Mouse (Mus musculus): ENCODE results near the gene Ache. TPM values are rescaled to one million over a fixed set of nuclear protein-coding genes. Genes with fewer than 3 reads are reported as not detected.
A peak's percentile ranks its signal among the peaks of the same experiment; 100 is the strongest.

The Ache gene
- total and polyA plus RNA-seq, 3 experiments, result 7.4 to 168 (median 46.4) TPM

DNA sequence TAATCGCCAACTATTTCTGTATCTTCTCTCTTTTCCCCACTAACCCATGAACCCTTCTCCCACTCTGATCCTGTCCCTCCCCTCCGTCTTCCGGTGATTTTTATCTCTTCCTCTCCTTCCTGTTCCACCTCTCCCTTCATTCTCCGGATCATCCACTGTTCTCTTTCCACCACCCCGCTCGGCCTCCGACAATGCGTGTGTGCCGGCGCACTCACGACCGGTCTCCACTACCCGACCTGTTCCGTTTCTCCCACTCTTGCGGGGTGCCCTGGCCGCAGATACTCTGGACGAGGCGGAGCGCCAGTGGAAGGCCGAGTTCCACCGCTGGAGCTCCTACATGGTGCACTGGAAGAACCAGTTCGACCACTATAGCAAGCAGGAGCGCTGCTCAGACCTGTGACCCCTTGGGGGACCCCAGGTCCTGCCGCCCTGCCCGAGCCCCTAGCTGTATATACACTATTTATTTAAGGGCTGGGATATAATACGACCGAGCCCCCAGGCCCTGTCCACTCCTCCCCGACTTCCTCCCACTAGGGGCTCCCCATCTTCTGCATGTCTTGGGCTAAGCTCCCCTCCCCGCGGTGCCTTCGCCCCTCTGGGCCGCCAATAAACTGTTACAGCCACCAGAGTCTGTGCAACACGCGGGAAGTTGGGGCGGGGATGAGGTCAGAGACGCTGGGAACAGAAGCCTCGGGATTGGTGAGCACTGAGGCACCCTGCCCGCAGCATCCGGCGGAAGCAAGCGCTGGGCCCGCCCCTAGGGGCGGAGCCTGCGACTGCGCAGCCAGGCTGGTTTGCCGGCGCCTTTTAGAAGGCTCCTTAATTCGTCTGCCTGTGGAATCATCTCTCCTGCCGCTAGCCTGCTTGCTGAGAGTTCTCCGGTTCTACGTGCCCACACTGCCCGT, 6.8 kb downstream of the Ache start, which contains the start of gene Ufsp1:
TSS of gene Ufsp1 (plus strand) at position 791 of the 905 bp plus-strand sequence.
- H3K4me1 ChIP-seq (ENCODE audit: insufficient read depth, low read depth, low read length), result peaks cover 93% of the 10 kb centered on the region
- peak; percentile 73 for ATAC-seq (ENCODE audit: extremely low read depth, insufficient number of reproducible peaks, low FRiP score, poor library complexity, severe bottlenecking)
- peak; percentile 95 for DNase-seq (ENCODE audit: low spot score)

DNA sequence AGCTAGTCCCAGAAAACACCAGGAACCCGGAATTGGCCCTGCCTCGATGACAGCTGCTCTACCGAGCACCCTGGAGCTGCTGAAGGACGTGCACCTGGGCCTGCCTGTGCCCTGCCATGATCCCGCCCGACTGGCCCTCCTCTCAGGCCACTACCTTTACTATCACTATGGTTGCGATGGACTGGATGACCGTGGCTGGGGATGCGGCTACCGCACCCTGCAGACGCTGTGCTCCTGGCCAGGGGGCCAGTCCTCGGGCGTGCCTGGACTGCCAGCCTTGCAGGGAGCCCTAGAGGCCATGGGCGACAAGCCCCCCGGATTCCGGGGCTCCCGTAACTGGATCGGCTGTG, 7.4 kb downstream of the Ache start:
- TF ChIP-seq POLR2AphosphoS5 (IDR thresholded peaks at IDR 0.05; ENCODE audit: insufficient replicate concordance, low read depth, low read length) (peak; percentile 18; the same call in 1 of the 2 replicates), GATA1 (IDR thresholded peaks at IDR 0.05; ENCODE audit: borderline replicate concordance, low read length) (no peak), TAL1 (conservative IDR thresholded peaks at IDR 0.05; ENCODE audit: low read depth, low read length) (no peak)
- peaks cover 91% of the 10 kb centered on the region for H3K4me1 ChIP-seq (ENCODE audit: insufficient read depth, low read depth, low read length)

More for the DNA sequence above, 6.8 kb downstream of the Ache start, which contains the start of gene Ufsp1:
- TF ChIP-seq POLR2AphosphoS5 (IDR thresholded peaks at IDR 0.05; ENCODE audit: insufficient replicate concordance, low read depth, low read length), result peak; percentile 27; the same call in 1 of the 2 replicates
- no peak for TF ChIP-seq GATA1 (IDR thresholded peaks at IDR 0.05; ENCODE audit: borderline replicate concordance, low read length)
- H3K9me3 ChIP-seq (replicated peaks), result no peaks in the 10 kb centered on the region
- peaks cover 63% of the 10 kb centered on the region for H3K36me3 ChIP-seq (replicated peaks)
- peak within 1 kb of the TSS; percentile 82 for H3K4me3 ChIP-seq (ENCODE audit: low read depth, low read length)
- H3K27me3 ChIP-seq (ENCODE audit: insufficient read depth, low read length), result no peaks in the 10 kb centered on the region

DNA sequence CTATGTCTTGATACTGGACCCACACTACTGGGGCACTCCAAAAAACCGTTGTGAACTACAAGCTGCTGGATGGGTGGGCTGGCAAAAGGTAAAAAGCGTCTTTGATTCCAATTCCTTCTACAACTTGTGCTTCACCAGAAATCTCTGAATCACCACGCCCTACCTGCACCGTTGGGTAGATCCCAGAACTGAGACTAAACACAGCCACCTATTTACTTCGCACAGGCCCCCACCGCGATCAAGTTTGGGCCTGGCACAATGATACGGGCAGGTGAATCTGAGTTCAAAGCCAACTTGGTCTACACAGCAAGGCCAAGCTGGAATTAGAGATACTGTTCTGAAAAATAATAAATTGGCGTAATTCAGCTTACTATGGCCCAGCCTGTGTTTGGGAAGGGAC, 8.0 kb downstream of the Ache start:
- Histone ChIP-seq H3K36me3 (replicated peaks) (peaks cover 75% of the 10 kb centered on the region), H3K27me3 (ENCODE audit: insufficient read depth, low read length) (no peaks in the 10 kb centered on the region), H3K4me1 (ENCODE audit: insufficient read depth, low read depth, low read length) (peaks cover 91% of the 10 kb centered on the region), H3K9me3 (replicated peaks) (no peaks in the 10 kb centered on the region), H3K4me3 (ENCODE audit: low read depth, low read length) (peak overlapping the region; percentile 82)
- no peak for ATAC-seq (ENCODE audit: extremely low read depth, insufficient number of reproducible peaks, low FRiP score, poor library complexity, severe bottlenecking)
- no peak for DNase-seq (ENCODE audit: low spot score)
- TF ChIP-seq GATA2 (IDR thresholded peaks at IDR 0.05; ENCODE audit: borderline replicate concordance, low read depth, low read length), result no peak
- TF ChIP-seq POLR2AphosphoS5 (IDR thresholded peaks at IDR 0.05; ENCODE audit: insufficient replicate concordance, low read depth, low read length), result no peak; the same call in 1 of the 2 replicates
- TF ChIP-seq CTCF (IDR thresholded peaks at IDR 0.05; ENCODE audit: low read depth, low read length), result no peak
- no peak for TF ChIP-seq TAL1 (conservative IDR thresholded peaks at IDR 0.05; ENCODE audit: low read depth, low read length)
- no peak for TF ChIP-seq GATA1 (IDR thresholded peaks at IDR 0.05; ENCODE audit: borderline replicate concordance, low read length)

More for the DNA sequence above, 7.4 kb downstream of the Ache start:
- no peak for ATAC-seq (ENCODE audit: extremely low read depth, insufficient number of reproducible peaks, low FRiP score, poor library complexity, severe bottlenecking)
- no peak for DNase-seq (ENCODE audit: low spot score)
- Histone ChIP-seq H3K4me3 (ENCODE audit: low read depth, low read length) (peak overlapping the region; percentile 82), H3K27me3 (ENCODE audit: insufficient read depth, low read length) (no peaks in the 10 kb centered on the region), H3K9me3 (replicated peaks) (no peaks in the 10 kb centered on the region), H3K36me3 (replicated peaks) (peaks cover 70% of the 10 kb centered on the region)

DNA sequence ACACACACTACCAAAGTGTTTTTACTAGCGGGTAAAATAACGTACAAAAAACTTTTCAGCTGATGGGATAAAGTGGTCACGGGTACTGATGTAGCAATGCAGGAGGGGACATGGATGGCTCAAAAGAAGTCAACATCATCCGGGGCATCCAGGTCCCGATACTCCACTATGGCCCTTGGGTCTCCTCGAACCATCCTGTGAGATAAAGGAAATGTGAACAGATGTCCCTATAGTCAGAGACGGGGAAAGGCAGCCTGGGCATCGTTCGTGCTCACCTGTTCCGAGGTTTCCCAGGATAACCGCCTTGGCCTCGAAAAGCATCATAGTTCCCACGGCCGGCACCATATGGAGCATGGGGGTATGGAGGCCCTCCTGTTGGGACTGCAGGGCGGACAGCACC, 8.4 kb downstream of the Ache start:
- DNase-seq (ENCODE audit: low spot score) (no peak), ATAC-seq (ENCODE audit: extremely low read depth, insufficient number of reproducible peaks, low FRiP score, poor library complexity, severe bottlenecking) (no peak)
- Histone ChIP-seq H3K36me3 (replicated peaks) (peaks cover 78% of the 10 kb centered on the region), H3K9me3 (replicated peaks) (no peaks in the 10 kb centered on the region), H3K4me3 (ENCODE audit: low read depth, low read length) (peak overlapping the region; percentile 82; the same call in 1 of the 2 replicates), H3K4me1 (ENCODE audit: insufficient read depth, low read depth, low read length) (peaks cover 90% of the 10 kb centered on the region), H3K27me3 (ENCODE audit: insufficient read depth, low read length) (no peaks in the 10 kb centered on the region)
- TF ChIP-seq TAL1 (conservative IDR thresholded peaks at IDR 0.05; ENCODE audit: low read depth, low read length) (no peak), CTCF (IDR thresholded peaks at IDR 0.05; ENCODE audit: low read depth, low read length) (no peak), GATA2 (IDR thresholded peaks at IDR 0.05; ENCODE audit: borderline replicate concordance, low read depth, low read length) (no peak), POLR2AphosphoS5 (IDR thresholded peaks at IDR 0.05; ENCODE audit: insufficient replicate concordance, low read depth, low read length) (no peak), GATA1 (IDR thresholded peaks at IDR 0.05; ENCODE audit: borderline replicate concordance, low read length) (no peak)

DNA sequence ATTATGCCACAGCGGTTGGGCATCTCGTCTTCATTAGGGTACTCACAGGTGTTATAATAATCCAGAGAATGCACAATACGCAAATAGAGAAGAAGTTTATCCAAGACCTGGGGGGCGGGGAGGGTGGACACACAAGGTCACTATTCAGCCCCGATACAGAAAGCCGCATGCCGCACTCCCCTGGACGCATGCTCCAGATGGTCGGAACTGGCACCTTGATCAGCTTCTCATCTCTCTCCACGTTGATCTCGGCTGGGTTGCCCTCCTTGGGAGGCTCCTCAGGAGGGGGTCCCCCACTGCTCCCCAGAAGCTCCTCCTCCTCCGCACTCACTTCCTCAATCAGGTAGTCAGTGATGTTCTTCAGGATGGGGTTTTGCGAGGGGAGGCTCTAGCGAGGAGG, 9.8 kb downstream of the Ache start:
- ATAC-seq (ENCODE audit: extremely low read depth, insufficient number of reproducible peaks, low FRiP score, poor library complexity, severe bottlenecking), result no peak
- Histone ChIP-seq H3K27me3 (ENCODE audit: insufficient read depth, low read length) (no peaks in the 10 kb centered on the region), H3K36me3 (replicated peaks) (peaks cover 82% of the 10 kb centered on the region), H3K4me3 (ENCODE audit: low read depth, low read length) (peak overlapping the region; percentile 34; the same call in 1 of the 2 replicates), H3K4me1 (ENCODE audit: insufficient read depth, low read depth, low read length) (peaks cover 86% of the 10 kb centered on the region), H3K9me3 (replicated peaks) (no peaks in the 10 kb centered on the region)
- no peak for DNase-seq (ENCODE audit: low spot score)
- no peak for TF ChIP-seq GATA2 (IDR thresholded peaks at IDR 0.05; ENCODE audit: borderline replicate concordance, low read depth, low read length)
- TF ChIP-seq POLR2AphosphoS5 (IDR thresholded peaks at IDR 0.05; ENCODE audit: insufficient replicate concordance, low read depth, low read length), result no peak
- no peak for TF ChIP-seq GATA1 (IDR thresholded peaks at IDR 0.05; ENCODE audit: borderline replicate concordance, low read length)
- TF ChIP-seq TAL1 (conservative IDR thresholded peaks at IDR 0.05; ENCODE audit: low read depth, low read length), result no peak
- TF ChIP-seq CTCF (IDR thresholded peaks at IDR 0.05; ENCODE audit: low read depth, low read length), result no peak

DNA sequence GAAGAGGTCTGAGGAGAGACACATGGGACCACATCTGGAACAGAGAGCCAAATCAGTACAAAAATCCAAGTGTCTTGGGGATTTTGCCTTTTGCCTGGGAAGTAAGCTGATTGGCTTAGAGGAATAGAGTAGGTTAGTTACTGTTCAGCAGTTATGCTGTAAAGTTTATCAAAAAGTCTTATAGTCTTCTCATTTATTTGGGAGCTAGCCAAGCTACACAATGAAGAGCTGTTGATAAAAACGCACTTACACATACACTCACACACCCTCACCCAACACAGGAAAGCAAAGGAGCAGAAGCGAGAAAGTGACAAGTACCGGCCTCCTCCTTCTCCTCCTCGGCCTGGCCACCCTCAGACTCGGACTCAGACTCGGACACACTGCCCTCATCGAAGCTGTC, 11.9 kb downstream of the Ache start:
- ATAC-seq (ENCODE audit: extremely low read depth, insufficient number of reproducible peaks, low FRiP score, poor library complexity, severe bottlenecking) (no peak), DNase-seq (ENCODE audit: low spot score) (no peak)

More for the DNA sequence above, 11.9 kb downstream of the Ache start:
- Histone ChIP-seq H3K4me3 (ENCODE audit: low read depth, low read length) (no peak overlapping the region), H3K4me1 (ENCODE audit: insufficient read depth, low read depth, low read length) (peaks cover 87% of the 10 kb centered on the region), H3K27me3 (ENCODE audit: insufficient read depth, low read length) (no peaks in the 10 kb centered on the region), H3K36me3 (replicated peaks) (peaks cover 98% of the 10 kb centered on the region), H3K9me3 (replicated peaks) (no peaks in the 10 kb centered on the region)
- TF ChIP-seq CTCF (IDR thresholded peaks at IDR 0.05; ENCODE audit: low read depth, low read length) (no peak), POLR2AphosphoS5 (IDR thresholded peaks at IDR 0.05; ENCODE audit: insufficient replicate concordance, low read depth, low read length) (no peak), GATA2 (IDR thresholded peaks at IDR 0.05; ENCODE audit: borderline replicate concordance, low read depth, low read length) (no peak), TAL1 (conservative IDR thresholded peaks at IDR 0.05; ENCODE audit: low read depth, low read length) (no peak), GATA1 (IDR thresholded peaks at IDR 0.05; ENCODE audit: borderline replicate concordance, low read length) (no peak)

Measured in G1E (cell line).